ENCODE assay signal across 20 mouse cellular contexts in the genomic region with DNA sequence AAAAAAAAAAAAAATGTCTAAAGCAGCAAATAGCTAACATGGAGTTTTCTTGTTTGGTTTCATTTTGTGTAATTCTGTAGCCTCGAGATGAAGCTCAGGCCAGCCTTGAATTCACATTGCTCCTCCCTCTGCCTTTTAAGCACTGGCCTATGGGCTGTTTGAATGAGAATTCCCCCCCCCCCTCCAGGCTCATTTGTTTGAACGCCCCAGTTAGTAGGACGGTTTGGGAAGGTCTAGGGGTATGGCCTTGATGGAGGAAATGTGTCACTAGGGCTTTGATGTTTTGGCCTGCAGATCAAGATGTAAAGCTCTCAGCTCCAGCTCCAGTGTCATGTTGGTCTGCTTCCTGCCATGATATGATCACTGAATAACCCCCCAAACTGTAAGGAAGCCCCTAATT. TPM values are rescaled to one million over a fixed set of nuclear protein-coding genes. Genes with fewer than 3 reads are reported as not detected.
DNase-seq lines count a peak whose midpoint lies in the region.
"Had no signal": no experiment of that assay in that cellular context is flagged by ENCODE, and none has a peak within 500 bp of the region (broad histone marks: within the 10 kb centered on the region; RNA-seq: fewer than 3 reads in every experiment).

No protein-coding gene starts in this region.

- peak; percentile 76 for DNase-seq in 416B (ENCODE audit: low read depth)
- peak; percentile 24 for DNase-seq in CD4-positive, CD25-positive, alpha-beta regulatory T cell, adult 2 months (ENCODE audit: low read depth, low spot score)
- peak; percentile 52 for DNase-seq in ZHBTc4 (ENCODE audit: low read depth, low spot score)
- DNase-seq in adrenal gland, postnatal 25 days, result peak; percentile 28
- no peak for DNase-seq in layer of hippocampus, adult 18-20 months (ENCODE audit: low spot score in 2 of 2)
- DNase-seq in testis, postnatal 10 days (ENCODE audit: low spot score), result no peak
- no peak for DNase-seq in kidney, adult 8-10 months
- DNase-seq: B cell, adult 2 months; cerebellum, adult 8-10 months; cerebellum, postnatal 25 days; gastrocnemius, postnatal 25 days; heart, adult 18-20 months; kidney, postnatal 14 days; liver; lung, adult 2 months; lung, postnatal 10 days; midbrain, embryonic 14.5 days; right cerebral cortex, postnatal 4 days; thymus, adult 2 months; thymus, postnatal 36 days had no signal

RNA-seq across cellular contexts. Expression of a gene that starts 6.2 kb away (rescaled TPM):
- 39.7 and 51.3 TPM in 2 replicates for total RNA-seq in adrenal gland, postnatal 25 days (2021)
- total RNA-seq in layer of hippocampus, adult 18-20 months (2021), result 10 to 100 TPM; 58.4 to 67.1 TPM

RNA-seq across cellular contexts. Expression of a gene that starts 6.6 kb away (rescaled TPM):
- total RNA-seq in adrenal gland, postnatal 25 days (2021), result 35.7 and 37.8 TPM in 2 replicates
- total RNA-seq in layer of hippocampus, adult 18-20 months (2021), result 10 to 100 TPM; 35.0 to 37.3 TPM

RNA-seq across cellular contexts. Expression of a gene that starts 15.2 kb away (rescaled TPM):
- total RNA-seq in adrenal gland, postnatal 25 days (2021), result 104 and 109 TPM in 2 replicates
- 100 to 1,000 TPM; 109 to 117 TPM for total RNA-seq in layer of hippocampus, adult 18-20 months (2021)

RNA-seq across cellular contexts. Expression of a gene that starts 32.1 kb away (rescaled TPM):
- 54.4 and 64.8 TPM in 2 replicates for total RNA-seq in adrenal gland, postnatal 25 days (2021)
- total RNA-seq in layer of hippocampus, adult 18-20 months (2021), result 10 to 100 TPM; 39.2 to 43.1 TPM

RNA-seq across cellular contexts. Expression of a gene that starts 55.8 kb away (rescaled TPM):
- 8.7 and 9.5 TPM in 2 replicates for total RNA-seq in adrenal gland, postnatal 25 days (2021)
- total RNA-seq in layer of hippocampus, adult 18-20 months (2021), result 10 to 100 TPM; 45.0 to 48.4 TPM

Comparison
In these comparisons a context has a peak if more than half of its experiments do, and no peak if none do; other contexts are left out.
1. DNase-seq: peak in 416B (single experiment), CD4-positive, CD25-positive, alpha-beta regulatory T cell, adult 2 months (single experiment), ZHBTc4 (single experiment) and adrenal gland, postnatal 25 days (single experiment); none in layer of hippocampus, adult 18-20 months (0 of 2), testis, postnatal 10 days (single experiment) and kidney, adult 8-10 months (0 of 2).